Comparison of ENCODE assay signal across 8 mouse cellular contexts in the genomic region with DNA sequence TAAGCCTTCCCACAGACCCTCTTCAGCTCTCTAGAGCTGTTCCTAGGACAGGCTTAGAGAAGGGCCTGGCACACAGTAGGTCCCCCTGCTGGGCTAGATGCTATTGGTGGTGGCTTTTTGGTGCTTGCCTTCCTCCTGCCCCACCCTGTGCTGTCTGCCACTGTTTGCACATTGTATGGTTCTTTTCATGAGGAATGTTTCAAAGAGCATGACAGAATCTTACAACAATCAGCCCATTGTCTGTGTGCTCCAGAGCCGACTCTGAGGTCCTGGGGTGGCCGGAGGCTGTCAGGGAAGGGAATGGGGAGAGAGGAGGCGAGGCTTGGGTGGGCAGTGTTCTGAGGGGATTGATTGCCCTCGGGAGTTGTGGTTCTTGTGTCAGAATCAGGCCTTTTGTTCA. TPM values are rescaled to one million over a fixed set of nuclear protein-coding genes. Genes with fewer than 3 reads are reported as not detected.
DNase-seq lines count a peak whose midpoint lies in the region; ATAC-seq and TF ChIP-seq lines count a peak whose summit lies in the region.
"Had no signal": no experiment of that assay in that cellular context is flagged by ENCODE, and none has a peak within 500 bp of the region (broad histone marks: within the 10 kb centered on the region; RNA-seq: fewer than 3 reads in every experiment).

No protein-coding gene starts in this region.

- H3K27me3 ChIP-seq in lung, embryonic 14.5 days (ENCODE audit: insufficient read depth, low read length), result no peaks in the 10 kb centered on the region
- no peaks in the 10 kb centered on the region for H3K27me3 ChIP-seq in embryonic facial prominence, embryonic 11.5 days (ENCODE audit: control insufficient read depth, insufficient read depth, low read length)
- H3K27me3 ChIP-seq in limb, embryonic 13.5 days, result no peaks in the 10 kb centered on the region

- no peak overlapping the region for H3K4me2 ChIP-seq in lung, embryonic 14.5 days
- no peak overlapping the region for H3K4me2 ChIP-seq in embryonic facial prominence, embryonic 11.5 days (ENCODE audit: low read depth, low read length)
- no peak overlapping the region for H3K4me2 ChIP-seq in limb, embryonic 13.5 days (replicated peaks)

- no peak overlapping the region for H3K9ac ChIP-seq in lung, embryonic 14.5 days
- H3K9ac ChIP-seq in embryonic facial prominence, embryonic 11.5 days (replicated peaks; ENCODE audit: low read length), result no peak overlapping the region
- H3K9ac ChIP-seq in limb, embryonic 13.5 days, result peak overlapping the region; percentile 21; the same call in 1 of the 2 replicates

- TF ChIP-seq CTCF in lung, embryonic 14.5 days (IDR thresholded peaks at IDR 0.05; ENCODE audit: low read depth), result no peak

- 0 out of 2 replicates have a peak, but pooled peaks have one; percentile 41 for ATAC-seq in lung, embryonic 14.5 days (ENCODE audit: insufficient read depth)
- peak; percentile 65; the same call in 1 of the 2 replicates for ATAC-seq in embryonic facial prominence, embryonic 11.5 days (replicated peaks; ENCODE audit: insufficient number of reproducible peaks, low FRiP score, low TSS enrichment, low read depth)
- ATAC-seq in limb, embryonic 13.5 days (ENCODE audit: low FRiP score, low read depth), result no peak
- ATAC-seq in megakaryocyte, adult 5-6 weeks (ENCODE audit: poor library complexity, severe bottlenecking), result no peak

- no peaks in the 10 kb centered on the region for H3K9me3 ChIP-seq in lung, embryonic 14.5 days (ENCODE audit: low read depth, low read length)
- no peaks in the 10 kb centered on the region for H3K9me3 ChIP-seq in embryonic facial prominence, embryonic 11.5 days (replicated peaks; ENCODE audit: control insufficient read depth, low read length)
- H3K9me3 ChIP-seq in limb, embryonic 13.5 days, result no peaks in the 10 kb centered on the region

- peaks cover 77% of the 10 kb centered on the region for H3K36me3 ChIP-seq in lung, embryonic 14.5 days (ENCODE audit: insufficient read depth)
- H3K36me3 ChIP-seq in embryonic facial prominence, embryonic 11.5 days (replicated peaks; ENCODE audit: control insufficient read depth, insufficient read depth, low read depth, low read length), result peaks cover 7% of the 10 kb centered on the region
- H3K36me3 ChIP-seq in limb, embryonic 13.5 days, result peaks cover 90% of the 10 kb centered on the region

- no peaks in the 10 kb centered on the region for H3K4me1 ChIP-seq in lung, embryonic 14.5 days (ENCODE audit: insufficient read depth)
- no peaks in the 10 kb centered on the region for H3K4me1 ChIP-seq in embryonic facial prominence, embryonic 11.5 days (ENCODE audit: control insufficient read depth, insufficient read depth, low read length)
- peaks cover 6% of the 10 kb centered on the region; the same call in 1 of the 2 replicates for H3K4me1 ChIP-seq in limb, embryonic 13.5 days

- no peak overlapping the region for H3K4me3 ChIP-seq in lung, embryonic 14.5 days (ENCODE audit: low read depth, low read length)
- H3K4me3 ChIP-seq in embryonic facial prominence, embryonic 11.5 days (ENCODE audit: low read depth, low read length), result no peak overlapping the region
- H3K4me3 ChIP-seq in limb, embryonic 13.5 days, result no peak overlapping the region

- H3K27ac ChIP-seq in lung, embryonic 14.5 days (ENCODE audit: low read depth), result 0 out of 2 replicates have a peak overlapping the region, but pooled peaks have one; percentile 38
- H3K27ac ChIP-seq in embryonic facial prominence, embryonic 11.5 days (replicated peaks; ENCODE audit: low read depth, low read length), result no peak overlapping the region
- peak overlapping the region; percentile 17; the same call in 1 of the 2 replicates for H3K27ac ChIP-seq in limb, embryonic 13.5 days

- DNase-seq in lung, embryonic 14.5 days, result peak; percentile 24
- DNase-seq in lung, adult 18-20 months, result no peak
- peak; percentile 62 for DNase-seq in embryonic facial prominence, embryonic 11.5 days (ENCODE audit: low spot score)
- peak; percentile 54 for DNase-seq in telencephalon, adult 2 months (ENCODE audit: low read depth, low spot score)
- no peak for DNase-seq in spleen, postnatal 14 days (ENCODE audit: low spot score in 2 of 2)
- DNase-seq: adrenal gland, postnatal 10 days had no signal

- WGBS in lung, embryonic 14.5 days, result 53% methylated on average over 4 of the region's 4 CpGs
- WGBS in embryonic facial prominence, embryonic 11.5 days, result 19% methylated on average over 4 of the region's 4 CpGs
- WGBS in limb, embryonic 13.5 days, result 51% methylated on average over 4 of the region's 4 CpGs

RNA-seq across cellular contexts. Expression of gene Itgb4, which starts 18.1 kb away (rescaled TPM):
- polyA plus RNA-seq in lung, embryonic 14.5 days (2014; fragmentation: Nextera tagmentation; extraction: Ambion mirVana), result 2.0 and 2.3 TPM in 2 replicates
- polyA plus RNA-seq in embryonic facial prominence, embryonic 11.5 days (2014; fragmentation: Nextera tagmentation; extraction: Ambion mirVana), result 0.83 and 0.85 TPM in 2 replicates
- 5.2 and 6.3 TPM in 2 replicates for polyA plus RNA-seq in limb, embryonic 13.5 days (2015; fragmentation: Nextera tagmentation; extraction: Ambion mirVana)
- total RNA-seq in megakaryocyte, adult 5-6 weeks (2015), result 0.09 TPM in 1 of 2 replicates, not detected in the other
- total RNA-seq in megakaryocyte, adult 5-6 weeks (2017), result not detected in 2 replicates

RNA-seq across cellular contexts. Expression of gene Recql5, which starts 23.2 kb away (rescaled TPM):
- polyA plus RNA-seq in lung, embryonic 14.5 days (2014; fragmentation: Nextera tagmentation; extraction: Ambion mirVana), result 17.8 and 21.7 TPM in 2 replicates
- polyA plus RNA-seq in embryonic facial prominence, embryonic 11.5 days (2014; fragmentation: Nextera tagmentation; extraction: Ambion mirVana), result 14.2 and 15.3 TPM in 2 replicates
- 22.3 and 23.7 TPM in 2 replicates for polyA plus RNA-seq in limb, embryonic 13.5 days (2015; fragmentation: Nextera tagmentation; extraction: Ambion mirVana)
- 13.2 and 19.9 TPM in 2 replicates for total RNA-seq in megakaryocyte, adult 5-6 weeks (2015)
- 19.9 and 22.5 TPM in 2 replicates for total RNA-seq in megakaryocyte, adult 5-6 weeks (2017)

RNA-seq across cellular contexts. Expression of gene Sap30bp, which starts 23.4 kb away (rescaled TPM):
- 39.1 and 43.5 TPM in 2 replicates for polyA plus RNA-seq in lung, embryonic 14.5 days (2014; fragmentation: Nextera tagmentation; extraction: Ambion mirVana)
- 49.8 and 59.4 TPM in 2 replicates for polyA plus RNA-seq in embryonic facial prominence, embryonic 11.5 days (2014; fragmentation: Nextera tagmentation; extraction: Ambion mirVana)
- 44.2 and 52.1 TPM in 2 replicates for polyA plus RNA-seq in limb, embryonic 13.5 days (2015; fragmentation: Nextera tagmentation; extraction: Ambion mirVana)
- 18.6 and 22.6 TPM in 2 replicates for total RNA-seq in megakaryocyte, adult 5-6 weeks (2015)
- 158 and 190 TPM in 2 replicates for total RNA-seq in megakaryocyte, adult 5-6 weeks (2017)

RNA-seq across cellular contexts. Expression of gene Smim6, which starts 44.6 kb away (rescaled TPM):
- 11.4 and 12.2 TPM in 2 replicates for polyA plus RNA-seq in lung, embryonic 14.5 days (2014; fragmentation: Nextera tagmentation; extraction: Ambion mirVana)
- 0.21 TPM in 1 of 2 replicates, not detected in the other for polyA plus RNA-seq in embryonic facial prominence, embryonic 11.5 days (2014; fragmentation: Nextera tagmentation; extraction: Ambion mirVana)
- 1.4 TPM in 2 replicates for polyA plus RNA-seq in limb, embryonic 13.5 days (2015; fragmentation: Nextera tagmentation; extraction: Ambion mirVana)
- total RNA-seq in megakaryocyte, adult 5-6 weeks (2015), result 2.7 and 4.9 TPM in 2 replicates
- 0.73 TPM in 1 of 2 replicates, not detected in the other for total RNA-seq in megakaryocyte, adult 5-6 weeks (2017)

RNA-seq across cellular contexts. Expression of gene Galk1, which starts 56.1 kb away (rescaled TPM):
- 191 and 208 TPM in 2 replicates for polyA plus RNA-seq in lung, embryonic 14.5 days (2014; fragmentation: Nextera tagmentation; extraction: Ambion mirVana)
- 113 and 125 TPM in 2 replicates for polyA plus RNA-seq in embryonic facial prominence, embryonic 11.5 days (2014; fragmentation: Nextera tagmentation; extraction: Ambion mirVana)
- 207 and 211 TPM in 2 replicates for polyA plus RNA-seq in limb, embryonic 13.5 days (2015; fragmentation: Nextera tagmentation; extraction: Ambion mirVana)
- 4.6 and 5.0 TPM in 2 replicates for total RNA-seq in megakaryocyte, adult 5-6 weeks (2015)
- 10.4 and 10.8 TPM in 2 replicates for total RNA-seq in megakaryocyte, adult 5-6 weeks (2017)

Comparison
In these comparisons a context has a peak if more than half of its experiments do, and no peak if none do; other contexts are left out.
1. DNase-seq: peak in lung, embryonic 14.5 days (single experiment), embryonic facial prominence, embryonic 11.5 days (single experiment) and telencephalon, adult 2 months (single experiment); none in lung, adult 18-20 months (0 of 2) and spleen, postnatal 14 days (0 of 2).
2. ATAC-seq: peak in lung, embryonic 14.5 days (single experiment) and embryonic facial prominence, embryonic 11.5 days (single experiment); none in limb, embryonic 13.5 days (single experiment) and megakaryocyte, adult 5-6 weeks (single experiment).